Mouse (Mus musculus): ENCODE data around the gene Leng1. TPM values are rescaled to one million over a fixed set of nuclear protein-coding genes. Genes with fewer than 3 reads are reported as not detected.

Gene Leng1
- polyA plus RNA-seq, 1 experiment from 2014 or later, result 13.4 TPM

GRCm38 (mm10) chr7:3683908-3684550 lies 18.4 kb upstream of the Leng1 start:
- ATAC-seq (replicated peaks; ENCODE audit: low FRiP score) (no peak), DNase-seq (ENCODE audit: low spot score) (no peak)
- Histone ChIP-seq H3K4me3 (ENCODE audit: low read depth, low read length) (no peak overlapping the region), H3K9ac (ENCODE audit: low read depth, low read length) (no peak overlapping the region), H3K4me1 (replicated peaks; ENCODE audit: control insufficient read depth, insufficient read depth, low read length) (no peaks in the 10 kb centered on the region), H3K9me3 (ENCODE audit: control insufficient read depth, low read length) (no peaks in the 10 kb centered on the region), H3K27me3 (replicated peaks; ENCODE audit: control insufficient read depth, insufficient read depth, low read length) (no peaks in the 10 kb centered on the region), H3K36me3 (ENCODE audit: control insufficient read depth, insufficient read depth, low read length) (peaks cover 11% of the 10 kb centered on the region), H3K27ac (ENCODE audit: low read depth, low read length) (no peak overlapping the region), H3K4me2 (no peak overlapping the region)
- WGBS, result 83% methylated on average over 10 of the region's 10 CpGs

- Histone ChIP-seq H3K9me3 (ENCODE audit: control insufficient read depth, low read length) (no peaks in the 10 kb centered on the region), H3K9ac (ENCODE audit: low read depth, low read length) (no peak within 1 kb of the TSS), H3K27ac (ENCODE audit: low read depth, low read length) (no peak within 1 kb of the TSS), H3K4me1 (replicated peaks; ENCODE audit: control insufficient read depth, insufficient read depth, low read length) (no peaks in the 10 kb centered on the region; the same call in 1 of the 2 replicates), H3K4me2 (no peak within 1 kb of the TSS), H3K27me3 (replicated peaks; ENCODE audit: control insufficient read depth, insufficient read depth, low read length) (no peaks in the 10 kb centered on the region), H3K4me3 (ENCODE audit: low read depth, low read length) (no peak within 1 kb of the TSS), H3K36me3 (ENCODE audit: control insufficient read depth, insufficient read depth, low read length) (no peaks in the 10 kb centered on the region)
- WGBS, result 49% methylated on average over 9 of the region's 9 CpGs
- DNase-seq (ENCODE audit: low spot score) (no peak), ATAC-seq (replicated peaks; ENCODE audit: low FRiP score) (no peak)
Measured at GRCm38 (mm10) chr7:3677342-3677741, 11.7 kb upstream of the Leng1 start, which contains the start of gene Tmc4. TSS of gene Tmc4 (minus strand) at chr7:3677553.

GRCm38 (mm10) chr7:3676371-3676770 lies 10.7 kb upstream of the Leng1 start:
- no peaks in the 10 kb centered on the region for H3K27me3 ChIP-seq (replicated peaks; ENCODE audit: control insufficient read depth, insufficient read depth, low read length)
- H3K4me2 ChIP-seq, result no peak overlapping the region
- no peak overlapping the region; the same call in 1 of the 2 replicates for H3K27ac ChIP-seq (ENCODE audit: low read depth, low read length)
- no peaks in the 10 kb centered on the region for H3K36me3 ChIP-seq (ENCODE audit: control insufficient read depth, insufficient read depth, low read length)
- ATAC-seq (replicated peaks; ENCODE audit: low FRiP score) (no peak), DNase-seq (ENCODE audit: low spot score) (no peak)
- H3K4me1 ChIP-seq (replicated peaks; ENCODE audit: control insufficient read depth, insufficient read depth, low read length), result no peaks in the 10 kb centered on the region; the same call in 1 of the 2 replicates
- no peak overlapping the region for H3K4me3 ChIP-seq (ENCODE audit: low read depth, low read length)
- H3K9ac ChIP-seq (ENCODE audit: low read depth, low read length), result no peak overlapping the region
- no peaks in the 10 kb centered on the region for H3K9me3 ChIP-seq (ENCODE audit: control insufficient read depth, low read length)
- WGBS, result 82% methylated on average over 12 of the region's 12 CpGs

- Histone ChIP-seq H3K27ac (ENCODE audit: low read depth, low read length) (no peak overlapping the region), H3K4me1 (replicated peaks; ENCODE audit: control insufficient read depth, insufficient read depth, low read length) (no peaks in the 10 kb centered on the region; the same call in 1 of the 2 replicates), H3K36me3 (ENCODE audit: control insufficient read depth, insufficient read depth, low read length) (no peaks in the 10 kb centered on the region), H3K4me2 (no peak overlapping the region), H3K27me3 (replicated peaks; ENCODE audit: control insufficient read depth, insufficient read depth, low read length) (no peaks in the 10 kb centered on the region), H3K4me3 (ENCODE audit: low read depth, low read length) (no peak overlapping the region), H3K9me3 (ENCODE audit: control insufficient read depth, low read length) (no peaks in the 10 kb centered on the region), H3K9ac (ENCODE audit: low read depth, low read length) (no peak overlapping the region)
- DNase-seq (ENCODE audit: low spot score) (no peak), ATAC-seq (replicated peaks; ENCODE audit: low FRiP score) (peak; percentile 21; the same call in 1 of the 2 replicates)
- WGBS, result 53% methylated on average over 3 of the region's 3 CpGs
Measured at GRCm38 (mm10) chr7:3675228-3675548, 9.5 kb upstream of the Leng1 start.

GRCm38 (mm10) chr7:3674507-3675227 lies 9.0 kb upstream of the Leng1 start:
- Histone ChIP-seq H3K9me3 (ENCODE audit: control insufficient read depth, low read length) (no peaks in the 10 kb centered on the region), H3K4me3 (ENCODE audit: low read depth, low read length) (no peak overlapping the region), H3K27ac (ENCODE audit: low read depth, low read length) (no peak overlapping the region), H3K9ac (ENCODE audit: low read depth, low read length) (no peak overlapping the region), H3K27me3 (replicated peaks; ENCODE audit: control insufficient read depth, insufficient read depth, low read length) (no peaks in the 10 kb centered on the region), H3K4me2 (no peak overlapping the region), H3K4me1 (replicated peaks; ENCODE audit: control insufficient read depth, insufficient read depth, low read length) (no peaks in the 10 kb centered on the region; the same call in 1 of the 2 replicates), H3K36me3 (ENCODE audit: control insufficient read depth, insufficient read depth, low read length) (no peaks in the 10 kb centered on the region)
- peak; percentile 67 for DNase-seq (ENCODE audit: low spot score)
- ATAC-seq (replicated peaks; ENCODE audit: low FRiP score), result peak; percentile 84
- 59% methylated on average over 10 of the region's 10 CpGs for WGBS

- Histone ChIP-seq H3K4me1 (replicated peaks; ENCODE audit: control insufficient read depth, insufficient read depth, low read length) (peaks cover 14% of the 10 kb centered on the region), H3K4me3 (ENCODE audit: low read depth, low read length) (peak overlapping the region; percentile 71), H3K4me2 (peak overlapping the region; percentile 92), H3K27me3 (replicated peaks; ENCODE audit: control insufficient read depth, insufficient read depth, low read length) (no peaks in the 10 kb centered on the region), H3K27ac (ENCODE audit: low read depth, low read length) (peak overlapping the region; percentile 46; the same call in 1 of the 2 replicates), H3K9me3 (ENCODE audit: control insufficient read depth, low read length) (no peaks in the 10 kb centered on the region), H3K36me3 (ENCODE audit: control insufficient read depth, insufficient read depth, low read length) (peaks cover 8% of the 10 kb centered on the region; the same call in 1 of the 2 replicates), H3K9ac (ENCODE audit: low read depth, low read length) (peak overlapping the region; percentile 66)
- DNase-seq (ENCODE audit: low spot score) (no peak), ATAC-seq (replicated peaks; ENCODE audit: low FRiP score) (peak; percentile 30)
- 18% methylated on average over 14 of the region's 14 CpGs for WGBS
Measured at GRCm38 (mm10) chr7:3666921-3667391, 1.3 kb upstream of the Leng1 start.

- WGBS, result 28% methylated on average over 15 of the region's 15 CpGs
Measured at GRCm38 (mm10) chr7:3664524-3665214, 971 bp downstream of the Leng1 start.

GRCm38 (mm10) chr7:3658578-3658977 lies 7.1 kb downstream of the Leng1 start:
- peaks cover 84% of the 10 kb centered on the region for H3K36me3 ChIP-seq (ENCODE audit: control insufficient read depth, insufficient read depth, low read length)
- H3K4me2 ChIP-seq, result no peak overlapping the region
- no peak overlapping the region for H3K27ac ChIP-seq (ENCODE audit: low read depth, low read length)
- 93% methylated on average over 14 of the region's 14 CpGs for WGBS
- no peak for DNase-seq (ENCODE audit: low spot score)
- H3K4me1 ChIP-seq (replicated peaks; ENCODE audit: control insufficient read depth, insufficient read depth, low read length), result peaks cover under 1% of the 10 kb centered on the region; the same call in 1 of the 2 replicates
- no peak overlapping the region for H3K4me3 ChIP-seq (ENCODE audit: low read depth, low read length)
- no peaks in the 10 kb centered on the region for H3K27me3 ChIP-seq (replicated peaks; ENCODE audit: control insufficient read depth, insufficient read depth, low read length)
- H3K9me3 ChIP-seq (ENCODE audit: control insufficient read depth, low read length), result no peaks in the 10 kb centered on the region
- H3K9ac ChIP-seq (ENCODE audit: low read depth, low read length), result no peak overlapping the region
- ATAC-seq (replicated peaks; ENCODE audit: low FRiP score), result no peak

More at GRCm38 (mm10) chr7:3664524-3665214, 971 bp downstream of the Leng1 start:
- H3K36me3 ChIP-seq (ENCODE audit: control insufficient read depth, insufficient read depth, low read length), result peaks cover 27% of the 10 kb centered on the region
- H3K27ac ChIP-seq (ENCODE audit: low read depth, low read length), result peak overlapping the region; percentile 79
- peak overlapping the region; percentile 82 for H3K9ac ChIP-seq (ENCODE audit: low read depth, low read length)
- peak overlapping the region; percentile 92 for H3K4me2 ChIP-seq
- H3K27me3 ChIP-seq (replicated peaks; ENCODE audit: control insufficient read depth, insufficient read depth, low read length), result no peaks in the 10 kb centered on the region
- H3K4me1 ChIP-seq (replicated peaks; ENCODE audit: control insufficient read depth, insufficient read depth, low read length), result peaks cover 14% of the 10 kb centered on the region
- H3K4me3 ChIP-seq (ENCODE audit: low read depth, low read length), result peak overlapping the region; percentile 71
- ATAC-seq (replicated peaks; ENCODE audit: low FRiP score) (peak; percentile 50), DNase-seq (ENCODE audit: low spot score) (peak; percentile 49)
- H3K9me3 ChIP-seq (ENCODE audit: control insufficient read depth, low read length), result no peaks in the 10 kb centered on the region

All from liver, embryonic 11.5 days (tissue).